Mouse (Mus musculus) liver, embryonic 12.5 days (tissue): ENCODE measurements around the gene Adcy7. TPM values are rescaled to one million over a fixed set of nuclear protein-coding genes. Genes with fewer than 3 reads are reported as not detected.
A peak's percentile ranks its signal among the peaks of the same experiment; 100 is the strongest.

Experiments used
- ATAC-seq: fragments of 200-750 bp; cut with Nextera tagmentation; 2 replicates; pipeline ENCODE4 v1.8.0; 2017; ENCODE audit warnings: moderate number of reproducible peaks, mild to moderate bottlenecking, moderate library complexity
- H3K27ac ChIP-seq: fragments of 300-500 bp; sonication (generic); 2 replicates; pipeline ENCODE4 v1.5.1; 2016; ENCODE audit warnings: mild to moderate bottlenecking
- H3K27me3 ChIP-seq: fragments of 300-500 bp; sonication (generic); replicated peaks from 2 replicates; pipeline ENCODE4 v1.6.1; 2016; ENCODE audit warnings: mild to moderate bottlenecking, moderate library complexity
- H3K36me3 ChIP-seq: fragments of 300-500 bp; sonication (generic); 2 replicates; pipeline ENCODE4 v1.6.1; 2016; ENCODE audit warnings: mild to moderate bottlenecking, moderate library complexity
- H3K4me1 ChIP-seq: fragments of 300-500 bp; sonication (generic); 2 replicates; pipeline ENCODE4 v1.6.1; 2016
- H3K4me2 ChIP-seq: fragments of 300-500 bp; sonication (generic); 2 replicates; pipeline ENCODE4 v1.6.1; 2016; ENCODE audit warnings: mild to moderate bottlenecking, moderate library complexity
- H3K4me3 ChIP-seq: fragments of 300-500 bp; sonication (generic); 2 replicates; pipeline ENCODE4 v1.5.1; 2016; ENCODE audit warnings: mild to moderate bottlenecking, moderate library complexity
- H3K9ac ChIP-seq: fragments of 300-500 bp; sonication (generic); 2 replicates; pipeline ENCODE4 v1.6.1; 2016; ENCODE audit warnings: mild to moderate bottlenecking, moderate library complexity
- H3K9me3 ChIP-seq: fragments of 300-500 bp; sonication (generic); replicated peaks from 2 replicates; pipeline ENCODE4 v1.6.1; 2016; ENCODE audit warnings: mild to moderate bottlenecking, moderate library complexity
- WGBS: fragments of 180-500 bp; shearing (Covaris S2); methylation state at CpG from one replicate; pipeline ENCODE4 v1.1.7; 2016; ENCODE audit not compliant: insufficient replicate concordance; 5-methylcytosine and 5-hydroxymethylcytosine counted together
- polyA plus RNA-seq: library from polyadenylated mRNA; unstranded; fragments of >200 nt; fragmentation: Nextera tagmentation; extraction: Ambion mirVana; gene quantifications from 2 replicates; pipeline ENCODE4 v1.2.1, GENCODE M21; 2016

Gene Adcy7
- polyA plus RNA-seq, 1 experiment from 2014 or later, result 38.0 TPM

DNA sequence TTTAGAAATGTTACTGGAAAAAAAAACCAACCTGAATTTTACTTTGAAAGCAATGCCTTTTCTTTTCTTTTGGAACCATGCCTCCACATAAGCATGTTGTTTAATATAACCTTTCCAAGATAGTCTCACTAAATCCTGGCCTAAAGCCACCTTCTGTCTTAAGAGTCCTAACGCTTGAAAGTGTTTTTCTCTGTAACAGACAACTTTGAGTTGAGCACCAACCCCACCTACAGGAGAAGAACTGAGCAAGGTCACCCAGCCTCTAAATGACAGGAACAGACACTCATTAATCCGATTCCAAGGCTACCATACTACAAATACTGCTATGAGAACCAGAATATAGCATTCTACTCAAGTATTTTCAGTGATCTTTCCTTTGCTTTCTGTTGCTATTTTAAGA is 76.8 kb downstream of the Adcy7 start:
- Histone ChIP-seq H3K27me3 (no peaks in the 10 kb centered on the region), H3K4me2 (no peak overlapping the region), H3K9ac (no peak overlapping the region), H3K36me3 (peaks cover 97% of the 10 kb centered on the region), H3K27ac (no peak overlapping the region), H3K4me1 (no peaks in the 10 kb centered on the region), H3K4me3 (no peak overlapping the region), H3K9me3 (no peaks in the 10 kb centered on the region)
- WGBS, result 76% methylated on average over 2 of the region's 2 CpGs
- no peak for ATAC-seq

DNA sequence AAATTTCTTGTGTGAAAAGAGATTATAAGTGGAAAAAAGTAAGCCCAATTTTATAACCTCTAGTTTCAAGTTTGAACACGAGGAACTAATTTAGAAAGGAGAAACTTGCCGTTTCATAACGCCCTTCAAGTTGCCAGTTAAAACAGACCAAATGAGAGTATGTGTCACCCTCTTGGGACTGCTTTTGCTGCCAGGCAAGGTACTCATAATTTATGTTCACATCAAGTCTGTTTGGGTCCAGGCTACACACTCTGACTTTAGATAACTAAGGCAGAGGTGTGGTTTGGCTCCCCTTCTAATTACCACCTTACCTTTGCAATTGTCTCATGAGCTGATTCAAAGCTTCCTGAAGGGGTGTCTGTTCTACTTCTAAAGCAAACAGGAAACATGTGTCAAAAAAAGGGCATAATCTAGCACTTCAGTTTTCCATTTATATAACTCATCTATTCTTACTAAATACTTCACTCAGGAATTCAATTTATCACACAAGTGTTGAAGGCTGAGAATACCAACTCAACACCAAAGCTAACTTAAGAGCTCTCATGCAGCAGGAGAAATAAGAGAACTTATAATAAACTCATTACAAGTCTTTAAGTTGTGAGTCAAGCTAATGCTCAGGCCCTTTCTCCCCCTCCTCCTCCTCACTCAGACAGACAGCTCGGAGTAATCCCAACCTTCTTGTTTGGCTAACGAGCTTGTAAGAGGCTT is 85.2 kb downstream of the Adcy7 start:
- H3K27me3 ChIP-seq, result no peaks in the 10 kb centered on the region
- H3K4me3 ChIP-seq, result no peak overlapping the region
- WGBS, result 85% methylated on average over 5 of the region's 5 CpGs
- no peak overlapping the region for H3K4me2 ChIP-seq
- no peak overlapping the region for H3K9ac ChIP-seq
- H3K27ac ChIP-seq, result no peak overlapping the region
- ATAC-seq, result no peak
- H3K4me1 ChIP-seq, result peaks cover 26% of the 10 kb centered on the region
- no peaks in the 10 kb centered on the region for H3K9me3 ChIP-seq
- H3K36me3 ChIP-seq, result peaks cover 74% of the 10 kb centered on the region

DNA sequence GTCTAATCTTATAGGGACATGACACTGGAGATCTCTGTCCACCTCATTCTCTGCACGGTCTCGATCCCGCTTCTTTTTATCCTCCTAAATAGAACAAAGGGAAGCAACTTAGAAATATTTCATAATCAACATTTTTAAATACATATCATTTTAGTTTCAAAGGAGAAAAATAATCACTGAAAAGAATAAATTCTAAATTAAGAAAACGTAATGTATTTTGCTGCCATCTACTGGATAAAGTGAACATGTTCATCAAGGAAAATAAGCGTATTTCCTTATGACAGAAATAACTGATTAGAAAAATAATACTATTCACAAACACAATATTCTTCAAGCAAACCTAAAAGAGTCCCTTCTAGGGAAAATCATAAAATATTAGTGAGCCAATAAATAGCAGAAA is 85.7 kb downstream of the Adcy7 start:
- no peak overlapping the region for H3K27ac ChIP-seq
- H3K9ac ChIP-seq, result no peak overlapping the region
- peaks cover 30% of the 10 kb centered on the region for H3K4me1 ChIP-seq
- H3K9me3 ChIP-seq, result no peaks in the 10 kb centered on the region
- H3K4me2 ChIP-seq, result no peak overlapping the region
- WGBS, result 88% methylated on average over 5 of the region's 5 CpGs
- H3K27me3 ChIP-seq, result no peaks in the 10 kb centered on the region
- ATAC-seq, result no peak
- H3K36me3 ChIP-seq, result peaks cover 68% of the 10 kb centered on the region
- H3K4me3 ChIP-seq, result no peak overlapping the region

DNA sequence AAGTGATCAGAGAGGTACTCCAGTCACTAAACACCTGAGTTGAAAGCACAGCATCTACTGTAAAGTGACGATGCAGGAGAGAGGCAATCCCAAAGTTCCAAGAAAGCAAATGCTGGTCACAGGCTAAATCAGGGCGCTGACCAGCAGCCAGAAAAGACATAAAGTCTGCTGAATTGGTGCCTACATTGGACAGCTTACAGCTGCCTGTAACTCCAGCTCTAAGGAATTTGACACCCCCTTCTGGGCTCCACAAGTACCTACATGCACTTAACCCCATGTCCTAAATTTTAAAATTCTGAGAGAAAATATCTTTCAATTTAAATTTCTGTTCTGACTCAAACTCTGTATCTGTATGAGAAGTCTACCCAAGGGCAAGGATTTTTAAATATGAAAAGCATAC is 87.8 kb downstream of the Adcy7 start:
- WGBS, result 90% methylated on average over 2 of the region's 2 CpGs
- Histone ChIP-seq H3K4me2 (peak overlapping the region; percentile 87), H3K9ac (peak overlapping the region; percentile 91), H3K9me3 (no peaks in the 10 kb centered on the region), H3K4me3 (peak overlapping the region; percentile 90), H3K27ac (no peak overlapping the region), H3K36me3 (peaks cover 48% of the 10 kb centered on the region), H3K27me3 (no peaks in the 10 kb centered on the region), H3K4me1 (peaks cover 42% of the 10 kb centered on the region)
- no peak for ATAC-seq

DNA sequence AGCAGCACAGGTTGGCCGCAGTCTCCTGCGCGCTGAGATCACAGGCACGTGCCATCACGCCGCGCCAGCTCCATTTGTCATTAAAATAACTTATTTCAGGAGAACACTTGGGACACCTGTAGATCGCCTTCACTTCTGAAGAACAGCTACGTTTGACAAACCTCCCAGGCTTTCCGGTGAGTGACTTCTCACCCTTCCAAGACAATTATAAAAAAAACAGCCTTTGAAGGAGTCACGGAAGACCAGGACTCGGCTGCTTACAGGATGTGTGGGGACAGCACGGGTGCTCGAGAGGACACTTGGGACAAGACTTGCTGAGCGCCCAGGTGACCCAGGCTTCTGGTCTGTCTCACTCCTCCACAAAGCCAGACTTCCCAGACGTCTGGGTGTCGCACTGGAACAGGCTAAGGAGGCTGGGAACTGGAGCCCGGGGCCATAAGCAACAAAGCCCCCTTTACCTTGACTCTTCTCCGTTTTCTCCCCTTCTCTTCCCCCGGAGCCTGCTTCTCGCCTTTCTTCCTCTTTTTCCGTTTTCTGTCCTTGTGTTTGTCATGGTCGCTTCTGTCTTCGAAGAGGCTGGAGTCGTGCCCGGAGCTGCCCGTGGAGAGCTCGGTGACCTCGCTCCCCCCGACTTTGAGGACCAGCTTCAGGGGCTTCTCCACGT is 89.0 kb downstream of the Adcy7 start:
- H3K27me3 ChIP-seq, result no peaks in the 10 kb centered on the region
- H3K27ac ChIP-seq, result peak overlapping the region; percentile 88
- peak overlapping the region; percentile 90 for H3K4me3 ChIP-seq
- no peaks in the 10 kb centered on the region for H3K9me3 ChIP-seq
- 2% methylated on average over 31 of the region's 31 CpGs for WGBS
- H3K9ac ChIP-seq, result peak overlapping the region; percentile 91
- H3K36me3 ChIP-seq, result peaks cover 36% of the 10 kb centered on the region
- ATAC-seq, result peak; percentile 24; the same call in 1 of the 2 replicates
- peaks cover 42% of the 10 kb centered on the region for H3K4me1 ChIP-seq
- H3K4me2 ChIP-seq, result peak overlapping the region; percentile 87

DNA sequence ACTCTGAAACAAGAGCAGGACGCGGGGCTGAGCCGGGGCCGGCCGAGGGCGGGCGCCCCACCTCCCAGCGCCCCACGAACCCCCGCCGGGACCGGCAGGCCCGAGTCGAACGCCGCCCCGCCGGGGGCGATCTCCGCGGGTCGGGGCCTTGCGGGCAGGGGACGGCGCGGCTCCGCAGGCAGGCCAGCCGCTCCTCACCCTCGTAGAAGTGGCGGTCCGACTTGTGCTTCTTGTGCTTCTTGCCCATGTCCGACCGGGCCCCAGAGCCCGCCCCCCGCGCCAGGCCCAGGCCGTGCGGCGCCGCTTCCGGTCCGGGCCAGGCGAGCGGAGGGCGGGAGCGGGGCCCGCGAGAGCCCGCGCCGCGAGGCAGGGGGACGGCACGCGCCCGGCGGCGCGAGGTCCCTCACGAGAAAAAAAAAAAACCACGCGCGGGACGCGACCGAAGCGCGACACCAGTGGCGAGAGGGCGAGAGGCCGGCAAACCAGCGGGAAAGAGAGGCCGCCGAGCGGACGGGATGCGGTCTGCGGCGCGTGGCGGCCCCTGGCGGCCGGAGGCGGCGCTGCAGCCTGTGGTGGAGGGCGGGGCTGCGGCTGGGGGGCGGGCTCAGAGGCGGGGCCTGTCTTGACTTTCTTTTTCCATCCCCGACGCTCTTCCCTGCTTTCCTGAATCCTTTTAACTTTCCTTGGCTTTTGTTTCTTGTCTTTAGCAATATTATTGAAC is 89.7 kb downstream of the Adcy7 start, which contains the start of gene Brd7:
TSS of gene Brd7 (minus strand) at position 487 of the 721 bp plus-strand sequence.
- Histone ChIP-seq H3K27me3 (no peaks in the 10 kb centered on the region), H3K4me3 (peak within 1 kb of the TSS; percentile 90), H3K27ac (peak within 1 kb of the TSS; percentile 88), H3K9ac (peak within 1 kb of the TSS; percentile 91), H3K9me3 (no peaks in the 10 kb centered on the region), H3K4me2 (peak within 1 kb of the TSS; percentile 87), H3K36me3 (peaks cover 29% of the 10 kb centered on the region), H3K4me1 (peaks cover 42% of the 10 kb centered on the region)
- peak; percentile 79 for ATAC-seq
- under 1% methylated on average over 88 of the region's 91 CpGs for WGBS

DNA sequence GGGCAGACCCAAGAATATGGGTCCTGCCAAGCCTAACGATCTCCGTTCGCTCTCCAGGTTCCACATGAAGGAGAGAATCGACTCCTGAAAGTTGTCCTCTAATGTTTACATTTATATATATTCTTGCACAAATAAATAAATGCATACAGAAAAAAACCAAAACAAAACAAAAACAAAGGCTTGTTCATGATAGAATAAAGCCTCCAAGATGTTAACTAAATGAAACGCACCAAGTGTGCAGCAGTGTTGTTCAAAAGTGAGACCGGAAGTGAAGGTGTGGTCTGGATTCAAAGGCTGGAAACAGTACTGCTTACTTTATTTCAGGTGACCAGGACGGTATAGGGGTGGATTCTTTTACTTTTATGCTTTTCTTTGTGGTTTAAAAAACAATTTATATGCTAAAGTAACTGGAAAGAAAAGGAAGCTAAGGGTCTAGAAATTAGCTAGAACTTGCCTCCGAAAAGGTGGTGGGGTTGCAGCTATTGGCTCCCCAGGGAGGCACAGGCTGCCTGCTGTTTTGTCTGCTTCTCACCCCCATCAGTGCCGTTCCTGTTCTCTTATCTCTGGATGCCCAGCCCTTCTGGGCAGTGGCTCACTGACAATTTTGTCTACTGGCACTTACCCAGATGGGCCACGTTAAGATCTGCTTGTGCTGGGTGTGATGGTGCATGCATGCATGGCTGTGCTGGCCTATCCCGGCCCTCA is 90.4 kb downstream of the Adcy7 start:
- H3K4me3 ChIP-seq, result peak overlapping the region; percentile 90
- H3K9ac ChIP-seq, result peak overlapping the region; percentile 91
- H3K9me3 ChIP-seq, result no peaks in the 10 kb centered on the region
- H3K27ac ChIP-seq, result peak overlapping the region; percentile 88
- no peaks in the 10 kb centered on the region for H3K27me3 ChIP-seq
- peaks cover 22% of the 10 kb centered on the region for H3K36me3 ChIP-seq
- WGBS, result 14% methylated on average over 11 of the region's 11 CpGs
- ATAC-seq, result peak; percentile 88
- H3K4me1 ChIP-seq, result peaks cover 42% of the 10 kb centered on the region
- H3K4me2 ChIP-seq, result peak overlapping the region; percentile 87

DNA sequence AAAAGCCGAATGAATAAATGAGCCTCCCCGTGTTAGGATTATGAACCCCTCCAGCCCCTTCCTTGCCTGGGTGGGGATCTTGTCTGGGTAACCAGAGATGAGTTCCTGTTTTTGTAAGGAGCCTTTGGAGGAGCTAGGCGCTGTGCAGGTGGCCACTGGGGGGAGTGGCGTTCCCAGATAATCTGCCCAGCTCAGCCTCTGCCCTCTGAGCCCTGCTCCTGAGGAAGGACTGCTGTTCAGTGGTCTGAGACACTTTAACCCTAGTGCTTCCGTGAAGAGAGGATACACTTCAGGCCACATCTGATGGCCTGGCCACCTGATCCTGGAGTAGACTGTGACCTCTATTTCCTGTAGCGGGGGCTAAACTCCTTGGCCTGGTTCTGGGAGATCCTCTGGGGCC is 97.0 kb downstream of the Adcy7 start:
- Histone ChIP-seq H3K4me2 (no peak overlapping the region), H3K9me3 (no peaks in the 10 kb centered on the region), H3K4me1 (no peaks in the 10 kb centered on the region), H3K27ac (no peak overlapping the region), H3K27me3 (peaks cover 23% of the 10 kb centered on the region; the same call in 1 of the 2 replicates), H3K9ac (no peak overlapping the region), H3K36me3 (no peaks in the 10 kb centered on the region), H3K4me3 (no peak overlapping the region)
- ATAC-seq, result 0 out of 2 replicates have a peak, but pooled peaks have one; percentile 49
- WGBS, result 17% methylated on average over 6 of the region's 6 CpGs

DNA sequence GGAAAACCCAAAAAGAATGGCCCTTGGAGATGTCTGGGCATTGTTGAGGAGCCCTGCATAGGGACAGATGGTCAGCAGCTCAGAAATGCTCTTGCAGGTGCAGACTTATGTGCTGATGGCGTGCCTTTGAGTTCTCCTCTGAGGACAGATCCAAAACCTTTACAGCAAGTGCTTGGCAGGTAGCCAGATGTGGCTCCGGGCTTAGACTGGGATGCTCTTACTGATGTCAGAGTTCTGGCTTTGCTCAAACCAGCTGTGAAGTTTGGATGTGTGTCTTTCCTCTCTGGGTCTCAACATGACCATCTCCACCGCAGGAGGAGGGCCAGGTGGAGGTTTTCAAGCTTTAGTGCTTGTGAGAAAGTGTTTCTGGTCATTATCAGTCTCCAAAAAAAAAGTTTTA is 97.6 kb downstream of the Adcy7 start:
- no peaks in the 10 kb centered on the region for H3K36me3 ChIP-seq
- H3K4me1 ChIP-seq, result no peaks in the 10 kb centered on the region
- ATAC-seq, result no peak
- H3K27me3 ChIP-seq, result peaks cover 23% of the 10 kb centered on the region; the same call in 1 of the 2 replicates
- WGBS, result 55% methylated on average over 3 of the region's 3 CpGs
- no peak overlapping the region for H3K4me2 ChIP-seq
- no peak overlapping the region for H3K4me3 ChIP-seq
- no peaks in the 10 kb centered on the region for H3K9me3 ChIP-seq
- no peak overlapping the region for H3K27ac ChIP-seq
- no peak overlapping the region for H3K9ac ChIP-seq

DNA sequence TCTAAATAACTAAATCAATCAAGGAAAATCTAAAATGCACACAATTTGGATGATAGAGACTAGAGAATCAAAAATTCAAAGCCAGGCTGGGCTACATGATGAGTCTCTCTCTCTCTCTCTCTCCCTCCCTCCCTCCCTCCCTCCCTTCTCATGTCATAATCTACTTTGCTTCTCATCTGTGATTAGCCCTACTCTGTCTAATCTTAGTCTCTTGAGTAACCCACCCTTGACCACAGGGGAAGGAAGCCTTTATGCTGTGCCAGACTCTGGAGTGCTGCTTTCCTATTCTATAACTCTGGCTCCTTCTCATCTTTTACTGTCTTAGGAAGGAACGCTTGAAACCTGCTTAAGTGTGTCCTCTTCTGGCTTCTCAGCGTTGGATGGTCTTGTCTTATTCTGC is 99.3 kb downstream of the Adcy7 start:
- no peak overlapping the region for H3K9ac ChIP-seq
- WGBS, result 68% methylated on average over 2 of the region's 2 CpGs
- H3K9me3 ChIP-seq, result no peaks in the 10 kb centered on the region
- no peak overlapping the region for H3K27ac ChIP-seq
- no peak for ATAC-seq
- H3K27me3 ChIP-seq, result peaks cover 24% of the 10 kb centered on the region; the same call in 1 of the 2 replicates
- no peak overlapping the region for H3K4me3 ChIP-seq
- no peaks in the 10 kb centered on the region for H3K4me1 ChIP-seq
- no peaks in the 10 kb centered on the region for H3K36me3 ChIP-seq
- no peak overlapping the region for H3K4me2 ChIP-seq

DNA sequence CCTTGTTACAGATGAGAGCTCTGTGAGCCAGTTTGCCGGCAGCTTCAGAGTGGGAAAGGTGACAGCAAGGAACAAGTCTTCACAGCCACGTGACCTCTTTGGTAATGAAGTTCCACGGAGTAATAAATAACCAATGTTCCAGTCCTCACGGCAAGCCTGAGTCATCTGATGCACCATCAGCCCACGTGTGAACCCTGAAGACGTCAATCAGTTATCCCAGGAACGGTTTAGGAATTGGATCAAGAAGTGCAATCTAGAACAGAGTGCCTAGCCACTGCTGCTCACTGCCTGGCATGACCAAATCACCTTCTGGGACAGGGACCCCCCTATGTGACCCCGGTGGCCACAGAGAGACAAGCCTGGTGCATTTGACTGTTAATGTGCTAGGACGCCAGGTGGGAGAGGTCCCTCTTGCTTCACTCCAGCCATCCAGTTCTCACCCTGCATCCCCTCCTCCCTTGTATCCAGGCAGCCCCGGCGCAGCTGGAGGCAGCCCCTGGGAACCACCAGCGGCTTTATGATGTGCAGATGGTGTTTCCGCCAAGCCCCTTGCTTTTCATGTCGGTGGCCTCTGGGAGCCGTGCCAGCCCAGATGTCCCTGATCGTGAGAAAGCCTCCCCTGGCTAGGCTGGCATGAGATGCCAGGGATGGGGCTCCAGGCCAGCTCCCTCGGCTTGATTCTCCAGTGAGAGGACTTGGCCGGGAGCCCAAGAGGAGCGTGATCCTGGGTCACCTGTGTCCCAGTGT is 104.8 kb downstream of the Adcy7 start:
- no peak for ATAC-seq
- Histone ChIP-seq H3K4me1 (peaks cover 5% of the 10 kb centered on the region; the same call in 1 of the 2 replicates), H3K4me3 (no peak overlapping the region), H3K27me3 (peaks cover 47% of the 10 kb centered on the region), H3K27ac (no peak overlapping the region), H3K9me3 (no peaks in the 10 kb centered on the region), H3K9ac (no peak overlapping the region), H3K36me3 (no peaks in the 10 kb centered on the region), H3K4me2 (no peak overlapping the region)
- 66% methylated on average over 19 of the region's 19 CpGs for WGBS
